Mouse (Mus musculus) cerebellum, adult 2 months (tissue): ENCODE results near the gene Cass4. TPM values are rescaled to one million over a fixed set of nuclear protein-coding genes. Genes with fewer than 3 reads are reported as not detected.

ENCODE experiments used
- DNase-seq, 2 experiments: peaks; one replicate each; pipeline ENCODE4 v3.0.0; 2021
- H3K27ac ChIP-seq: fragments of 200-500 bp; 2 replicates; pipeline ENCODE4 v1.5.1; 2012; ENCODE audit warnings: low read length, control low read depth, inconsistent platforms; ENCODE audit not compliant: insufficient read depth
- H3K27me3 ChIP-seq: fragments of 200-500 bp; 2 replicates; pipeline ENCODE4 v1.6.1; 2012; ENCODE audit warnings: inconsistent platforms, mild to moderate bottlenecking, low read length, moderate library complexity; ENCODE audit not compliant: control insufficient read depth, insufficient read depth
- H3K4me1 ChIP-seq: fragments of 200-500 bp; 2 replicates; pipeline ENCODE4 v1.6.1; 2011; ENCODE audit warnings: low read length; ENCODE audit not compliant: control insufficient read depth, insufficient read depth
- H3K4me3 ChIP-seq: fragments of 200-500 bp; replicated peaks from 2 replicates; pipeline ENCODE3; 2011; ENCODE audit warnings: mild to moderate bottlenecking, low read depth, low read length, control low read depth; ENCODE audit not compliant: insufficient read depth
- CTCF ChIP-seq: fragments of 200-500 bp; IDR thresholded peaks from 2 replicates; pipeline ENCODE4 v1.5.1; 2011; ENCODE audit warnings: low read depth, mild to moderate bottlenecking, control low read depth, low read length, moderate library complexity, borderline replicate concordance; ENCODE audit not compliant: insufficient read depth
- POLR2A ChIP-seq: fragments of 200-500 bp; IDR thresholded peaks from 2 replicates; pipeline ENCODE4 v1.6.1; 2011; ENCODE audit warnings: low read length, control low read depth, borderline replicate concordance; ENCODE audit not compliant: insufficient read depth
- WGBS: fragments of 180-500 bp; shearing (Covaris S2); methylation state at CpG from one replicate; pipeline ENCODE4 v1.1.7; 2018; 5-methylcytosine and 5-hydroxymethylcytosine counted together
- polyA plus RNA-seq: library from polyadenylated mRNA; depleted of rRNA; stranded (reverse); fragments of >200 nt; gene quantifications from 2 replicates; pipeline ENCODE4 v1.2.3, GENCODE M21; 2012

Gene Cass4
- polyA plus RNA-seq, 1 experiment: 0.11 TPM

DNA sequence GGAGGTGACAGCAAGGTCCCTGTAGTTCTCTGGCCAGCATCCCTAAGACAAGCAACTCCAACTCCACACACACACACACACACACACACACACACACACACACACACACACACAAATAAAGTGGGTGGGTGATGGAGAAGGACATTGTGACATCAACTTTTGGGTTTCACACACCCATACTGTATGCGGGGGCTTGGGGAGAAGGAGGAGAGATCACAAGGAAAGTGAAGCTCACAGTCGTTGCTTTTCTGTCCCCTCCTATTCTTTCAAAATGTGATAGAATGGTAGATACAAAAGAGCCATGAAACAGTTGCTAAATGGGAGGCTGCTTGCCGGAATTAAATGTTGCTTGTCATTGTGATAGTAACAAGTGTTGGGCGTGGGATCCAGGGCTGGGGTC is 1.1 kb downstream of the Cass4 start:
- TF ChIP-seq POLR2A: no peak
- no peak for TF ChIP-seq CTCF
- WGBS: 72% methylated on average over 4 of the region's 4 CpGs
- Histone ChIP-seq H3K27ac (no peak overlapping the region), H3K27me3 (no peaks in the 10 kb centered on the region), H3K4me3 (no peak overlapping the region), H3K4me1 (no peaks in the 10 kb centered on the region)
- no peak for DNase-seq

DNA sequence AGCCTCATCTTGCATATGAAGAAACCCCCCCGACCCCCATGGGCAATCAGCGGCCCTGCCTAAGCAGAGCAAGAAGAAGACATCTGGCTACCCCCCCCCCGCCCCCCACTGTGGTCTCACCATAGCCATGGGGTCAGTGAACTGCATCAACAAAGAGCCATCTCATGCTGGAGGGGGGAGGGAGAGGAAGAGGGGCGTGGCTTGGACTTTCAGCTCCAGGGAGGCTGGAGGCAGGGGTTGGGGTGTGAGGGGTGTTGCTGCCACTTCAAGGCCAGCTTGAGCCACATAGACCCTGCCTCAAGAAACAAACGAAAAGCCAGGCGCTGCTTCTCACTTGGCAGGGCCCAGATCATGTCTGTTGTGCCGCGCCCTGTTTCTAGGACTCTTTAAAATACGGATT is 2.4 kb downstream of the Cass4 start:
- no peak overlapping the region for H3K4me3 ChIP-seq
- 32% methylated on average over 9 of the region's 9 CpGs for WGBS
- DNase-seq: no peak
- H3K27me3 ChIP-seq: no peaks in the 10 kb centered on the region
- TF ChIP-seq CTCF (no peak), POLR2A (no peak)
- no peak overlapping the region for H3K27ac ChIP-seq
- no peaks in the 10 kb centered on the region for H3K4me1 ChIP-seq

DNA sequence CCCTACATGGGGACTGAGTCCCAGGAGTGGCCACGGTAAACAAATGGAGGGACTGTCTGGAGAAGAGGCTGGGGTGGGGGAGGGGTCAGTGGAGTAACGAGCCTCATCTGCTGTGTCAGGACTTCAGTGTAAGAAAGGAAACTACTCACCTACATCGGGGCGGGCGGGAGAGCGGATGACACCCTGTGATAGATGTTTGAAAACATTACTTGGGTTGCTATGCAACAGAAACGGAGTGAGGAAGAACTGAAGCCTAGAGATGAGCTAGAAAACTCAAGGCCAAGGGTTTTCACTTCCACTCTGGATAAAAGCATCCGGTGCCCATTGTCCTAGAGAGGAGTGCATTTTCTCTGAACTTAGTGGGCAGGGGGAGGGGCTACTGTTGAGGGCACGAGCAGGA is 6.3 kb downstream of the Cass4 start:
- no peak for DNase-seq
- WGBS: 24% methylated on average over 9 of the region's 9 CpGs
- H3K4me1 ChIP-seq: no peaks in the 10 kb centered on the region
- no peaks in the 10 kb centered on the region for H3K27me3 ChIP-seq
- no peak overlapping the region for H3K4me3 ChIP-seq
- TF ChIP-seq POLR2A: no peak
- TF ChIP-seq CTCF: no peak
- H3K27ac ChIP-seq: no peak overlapping the region

DNA sequence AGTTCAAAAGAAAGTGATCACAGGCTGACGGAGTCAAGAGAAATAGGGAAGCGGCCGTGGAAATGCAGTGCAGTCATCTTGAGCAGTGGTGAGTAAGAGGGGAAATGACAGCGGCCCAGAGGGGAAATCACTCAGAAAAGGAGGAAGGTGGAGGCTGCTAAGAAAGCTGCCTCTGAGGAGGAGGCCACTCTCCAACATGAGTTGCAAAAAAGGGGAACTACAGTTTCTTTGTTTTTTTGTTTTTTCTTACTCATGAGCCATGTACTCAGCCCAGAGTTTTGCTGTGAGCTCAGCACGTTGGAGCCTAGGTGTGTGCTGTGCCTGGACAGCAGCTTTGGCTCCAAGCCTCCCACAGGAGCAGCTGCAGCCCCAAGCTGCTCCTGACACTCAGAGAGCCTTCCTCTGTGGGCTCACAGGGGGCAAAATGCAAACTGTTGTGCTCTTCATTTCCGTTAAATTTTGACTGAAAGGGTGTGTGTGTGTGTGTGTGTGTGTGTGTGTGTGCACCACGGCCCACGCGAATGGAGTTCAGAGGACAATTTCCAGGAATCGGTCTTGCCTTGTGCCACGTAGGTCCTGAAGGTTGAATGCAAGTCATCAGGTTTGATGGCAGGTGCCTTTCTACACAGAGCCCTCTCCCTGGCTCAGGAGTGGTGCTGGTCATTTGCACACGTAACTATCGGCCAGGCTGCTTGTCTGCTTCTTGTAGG is 7.7 kb downstream of the Cass4 start:
- Histone ChIP-seq H3K27me3 (no peaks in the 10 kb centered on the region), H3K4me3 (no peak overlapping the region), H3K4me1 (no peaks in the 10 kb centered on the region), H3K27ac (no peak overlapping the region)
- 69% methylated on average over 13 of the region's 13 CpGs for WGBS
- no peak for DNase-seq
- TF ChIP-seq POLR2A: no peak

DNA sequence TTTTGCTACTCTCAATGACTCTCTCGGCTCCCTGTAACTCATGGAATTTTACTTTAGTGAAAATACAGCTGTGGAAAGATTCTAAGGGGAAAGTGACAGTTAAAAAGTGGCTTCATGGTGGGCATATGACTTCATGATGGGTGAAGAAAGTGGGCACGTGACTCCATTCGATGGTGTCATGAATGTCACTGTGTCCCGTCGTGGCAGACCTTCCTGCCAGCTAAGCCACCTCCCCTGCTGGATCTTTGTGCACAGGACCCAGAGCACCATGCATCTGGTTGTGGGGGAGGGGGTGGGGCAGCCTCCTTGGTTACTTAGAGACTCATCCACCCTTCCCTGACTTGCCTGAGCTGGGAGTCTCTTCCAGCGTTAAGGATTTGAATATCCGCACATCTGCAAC is 10.6 kb downstream of the Cass4 start:
- H3K27me3 ChIP-seq: no peaks in the 10 kb centered on the region
- H3K4me3 ChIP-seq: no peak overlapping the region
- WGBS: 52% methylated on average over 7 of the region's 7 CpGs
- no peak overlapping the region for H3K27ac ChIP-seq
- no peak for TF ChIP-seq CTCF
- no peaks in the 10 kb centered on the region for H3K4me1 ChIP-seq
- no peak for DNase-seq

DNA sequence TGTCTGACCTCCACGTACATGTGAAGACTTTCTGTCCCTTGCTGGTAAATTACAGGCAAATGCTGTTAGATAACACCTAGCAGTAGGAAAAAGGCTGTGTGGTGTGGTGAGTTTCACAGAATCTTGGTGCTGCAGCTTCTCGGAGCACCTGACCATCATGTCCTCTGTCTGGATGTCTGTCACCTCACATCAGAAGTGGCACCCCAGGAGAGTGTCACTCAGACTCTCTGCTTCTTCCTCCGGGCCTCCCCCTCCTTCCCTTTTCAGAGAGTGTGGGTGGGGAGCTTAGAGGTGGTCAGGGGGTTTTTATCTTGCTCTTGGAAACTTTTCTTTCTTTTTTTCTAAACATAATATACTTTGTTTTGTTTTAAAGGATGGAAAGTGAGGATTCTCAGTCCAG is 11.4 kb downstream of the Cass4 start:
- no peak overlapping the region for H3K4me3 ChIP-seq
- no peak for DNase-seq
- H3K27me3 ChIP-seq: no peaks in the 10 kb centered on the region
- no peak overlapping the region for H3K27ac ChIP-seq
- no peaks in the 10 kb centered on the region for H3K4me1 ChIP-seq
- TF ChIP-seq CTCF (no peak), POLR2A (no peak)
- WGBS: 66% methylated on average over 3 of the region's 3 CpGs

DNA sequence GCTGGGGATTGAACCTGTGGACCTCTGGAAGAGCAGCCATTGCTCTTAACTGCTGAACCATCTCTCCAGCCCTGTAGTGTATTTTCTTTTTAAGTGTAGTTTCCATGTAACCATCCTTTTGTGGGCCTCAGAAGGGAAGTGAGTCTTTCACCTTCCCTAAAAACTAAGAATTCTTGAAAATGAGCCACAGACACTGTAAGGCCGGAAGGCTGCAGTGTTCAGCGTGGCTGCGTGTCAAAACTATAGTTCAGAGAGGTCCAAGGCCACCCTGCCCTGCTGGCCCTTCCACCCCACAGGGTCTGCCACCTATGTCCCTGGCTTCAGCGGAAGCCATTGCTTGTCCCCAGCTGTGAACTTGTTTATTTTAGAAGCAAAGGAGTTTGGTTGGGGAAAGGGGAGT is 12.6 kb downstream of the Cass4 start:
- H3K27me3 ChIP-seq: no peaks in the 10 kb centered on the region
- no peaks in the 10 kb centered on the region for H3K4me1 ChIP-seq
- WGBS: 78% methylated on average over 4 of the region's 4 CpGs
- no peak overlapping the region for H3K4me3 ChIP-seq
- TF ChIP-seq POLR2A: no peak
- no peak for TF ChIP-seq CTCF
- DNase-seq: no peak
- H3K27ac ChIP-seq: no peak overlapping the region

DNA sequence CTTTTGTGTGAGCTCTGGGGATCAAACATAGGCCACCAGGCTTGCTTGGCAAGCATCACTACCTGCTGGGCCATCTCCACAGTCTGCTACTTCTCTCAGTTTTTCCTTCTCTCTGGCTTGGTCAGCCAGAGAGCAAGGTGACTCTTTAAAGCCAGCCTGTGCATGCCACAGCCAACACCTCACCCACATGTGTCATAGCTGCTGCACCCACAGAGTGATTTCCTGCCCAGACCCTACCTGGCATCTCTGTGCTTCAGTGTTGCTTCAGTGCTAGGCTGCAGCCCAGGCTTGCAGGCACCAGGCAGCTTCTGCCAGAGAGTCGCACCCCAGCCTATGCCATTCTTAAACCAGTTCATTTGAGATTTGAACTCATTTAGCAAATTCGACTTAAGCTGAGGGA is 13.9 kb downstream of the Cass4 start:
- no peaks in the 10 kb centered on the region for H3K4me1 ChIP-seq
- H3K4me3 ChIP-seq: no peak overlapping the region
- TF ChIP-seq POLR2A (no peak), CTCF (no peak)
- H3K27me3 ChIP-seq: no peaks in the 10 kb centered on the region
- 68% methylated on average over 2 of the region's 2 CpGs for WGBS
- DNase-seq: no peak
- H3K27ac ChIP-seq: no peak overlapping the region
